ENCODE assay signal across 20 mouse cellular contexts in genomic region chr10:87333311-87333710, GRCm38 (mm10).
DNase-seq lines count a peak whose midpoint lies in the region; ATAC-seq and TF ChIP-seq lines count a peak whose summit lies in the region.
"Had no signal": no experiment of that assay in that cellular context is flagged by ENCODE, and none has a peak within 500 bp of the region (broad histone marks: within the 10 kb centered on the region; RNA-seq: fewer than 3 reads in every experiment).

No protein-coding gene starts in this region.

- 0 out of 2 replicates have a peak overlapping the region, but pooled peaks have one; percentile 42 for H3K27ac ChIP-seq in midbrain, embryonic 15.5 days
- H3K27ac ChIP-seq: embryonic facial prominence, embryonic 13.5 days; gastrocnemius, adult 2 months; intestine, embryonic 15.5 days; liver, embryonic 14.5 days; neural tube, embryonic 15.5 days had no signal

- no peaks in the 10 kb centered on the region for H3K27me3 ChIP-seq in midbrain, embryonic 15.5 days (replicated peaks)
- H3K27me3 ChIP-seq: embryonic facial prominence, embryonic 13.5 days; intestine, embryonic 15.5 days; megakaryocyte, embryonic 14.5 days; neural tube, embryonic 15.5 days had no signal

- H3K9ac ChIP-seq in midbrain, embryonic 15.5 days, result no peak overlapping the region
- H3K9ac ChIP-seq: embryonic facial prominence, embryonic 13.5 days; intestine, embryonic 15.5 days; liver, embryonic 14.5 days; neural tube, embryonic 15.5 days had no signal

- no peak overlapping the region for H3K4me2 ChIP-seq in midbrain, embryonic 15.5 days
- H3K4me2 ChIP-seq: embryonic facial prominence, embryonic 13.5 days; intestine, embryonic 15.5 days; neural tube, embryonic 15.5 days had no signal

- TF ChIP-seq POLR2A in brain, embryonic 14.5 days (IDR thresholded peaks at IDR 0.05; ENCODE audit: borderline replicate concordance, extremely low read depth, insufficient read depth, insufficient read length, poor library complexity, severe bottlenecking), result no peak

- DNase-seq in cerebellum, postnatal 25 days, result peak; percentile 2 to 10
- DNase-seq in cerebellum, postnatal 4 days (ENCODE audit: low spot score in 2 of 2), result no peak
- peak; percentile 13 for DNase-seq in layer of hippocampus, adult 11-12 months (ENCODE audit: low spot score)
- DNase-seq in layer of hippocampus, postnatal 25 days (ENCODE audit: extremely low spot score in 1 of 2, low spot score in 1 of 2), result no peak
- peak; percentile 82 for DNase-seq in brain, embryonic 14.5 days (ENCODE audit: low read depth)
- no peak for DNase-seq in ovary, postnatal 36 days (ENCODE audit: low spot score)
- DNase-seq: adrenal gland, postnatal 14 days; B cell, adult 2 months; gastrocnemius, adult 2 months; heart, postnatal 4 days; kidney, postnatal 4 days; thymus, postnatal 36 days had no signal

- no peak; the same call in 1 of the 2 replicates for ATAC-seq in midbrain, embryonic 15.5 days (replicated peaks)
- ATAC-seq: intestine, embryonic 15.5 days; lung, postnatal 0 days had no signal

- TF ChIP-seq CTCF in brain, embryonic 14.5 days (IDR thresholded peaks at IDR 0.05; ENCODE audit: borderline replicate concordance, extremely low read depth, insufficient read depth, insufficient read length), result no peak

- no peaks in the 10 kb centered on the region for H3K36me3 ChIP-seq in midbrain, embryonic 15.5 days (replicated peaks)
- H3K36me3 ChIP-seq: embryonic facial prominence, embryonic 13.5 days; intestine, embryonic 15.5 days; neural tube, embryonic 15.5 days had no signal

- H3K4me1 ChIP-seq in midbrain, embryonic 15.5 days, result peaks cover 9% of the 10 kb centered on the region
- H3K4me1 ChIP-seq: embryonic facial prominence, embryonic 13.5 days; intestine, embryonic 15.5 days; megakaryocyte, embryonic 14.5 days; neural tube, embryonic 15.5 days had no signal

- 0 out of 2 replicates have a peak, but pooled peaks cover 5% of the 10 kb centered on the region for H3K9me3 ChIP-seq in midbrain, embryonic 15.5 days
- H3K9me3 ChIP-seq: intestine, embryonic 15.5 days had no signal

- no peak overlapping the region for H3K4me3 ChIP-seq in midbrain, embryonic 15.5 days
- H3K4me3 ChIP-seq: embryonic facial prominence, embryonic 13.5 days; gastrocnemius, adult 2 months; intestine, embryonic 15.5 days; megakaryocyte, embryonic 14.5 days; myocyte; neural tube, embryonic 15.5 days had no signal

- WGBS in midbrain, embryonic 15.5 days, result 25% methylated on average over 6 of the region's 6 CpGs

Comparison
In these comparisons a context has a peak if more than half of its experiments do, and no peak if none do; other contexts are left out.
1. DNase-seq: peak in cerebellum, postnatal 25 days (2 of 2), layer of hippocampus, adult 11-12 months (single experiment) and brain, embryonic 14.5 days (single experiment); none in cerebellum, postnatal 4 days (0 of 2), layer of hippocampus, postnatal 25 days (0 of 2) and ovary, postnatal 36 days (single experiment).